Mouse (Mus musculus) liver, embryonic 11.5 days (tissue): ENCODE data around the gene Tbxas1. TPM values are rescaled to one million over a fixed set of nuclear protein-coding genes. Genes with fewer than 3 reads are reported as not detected.

ENCODE experiments used
- ATAC-seq: fragments of 200-750 bp; cut with Nextera tagmentation; replicated peaks from 2 replicates; pipeline ENCODE4 v1.8.0; 2017; ENCODE audit warnings: moderate number of reproducible peaks, mild to moderate bottlenecking, moderate TSS enrichment, moderate library complexity; ENCODE audit not compliant: low FRiP score
- DNase-seq: peaks from one replicate; pipeline ENCODE4 v3.0.0-alpha.2; 2017; ENCODE audit warnings: low spot score
- H3K27ac ChIP-seq: fragments of 300-500 bp; sonication (generic); 2 replicates; pipeline ENCODE4 v1.5.1; 2014; ENCODE audit warnings: mild to moderate bottlenecking, low read depth, low read length, control low read depth
- H3K27me3 ChIP-seq: fragments of 300-500 bp; sonication (generic); replicated peaks from 2 replicates; pipeline ENCODE4 v1.6.1; 2014; ENCODE audit warnings: low read length, mixed read lengths; ENCODE audit not compliant: control insufficient read depth, insufficient read depth
- H3K36me3 ChIP-seq: fragments of 300-500 bp; sonication (generic); 2 replicates; pipeline ENCODE4 v1.6.1; 2014; ENCODE audit warnings: mild to moderate bottlenecking, low read length, moderate library complexity, mixed read lengths; ENCODE audit not compliant: control insufficient read depth, insufficient read depth
- H3K4me1 ChIP-seq: fragments of 300-500 bp; sonication (generic); replicated peaks from 2 replicates; pipeline ENCODE4 v1.6.1; 2014; ENCODE audit warnings: low read length, mixed read lengths; ENCODE audit not compliant: control insufficient read depth, insufficient read depth
- H3K4me2 ChIP-seq: fragments of 300-500 bp; sonication (generic); 2 replicates; pipeline ENCODE4 v1.6.1; 2014; ENCODE audit warnings: mild to moderate bottlenecking, control low read depth, moderate library complexity
- H3K4me3 ChIP-seq: fragments of 300-500 bp; sonication (generic); 2 replicates; pipeline ENCODE4 v1.5.1; 2014; ENCODE audit warnings: low read depth, low read length, control low read depth
- H3K9ac ChIP-seq: fragments of 300-500 bp; sonication (generic); 2 replicates; pipeline ENCODE4 v1.6.1; 2014; ENCODE audit warnings: low read depth, low read length, control low read depth
- H3K9me3 ChIP-seq: fragments of 300-500 bp; sonication (generic); 2 replicates; pipeline ENCODE4 v1.6.1; 2016; ENCODE audit warnings: low read length, inconsistent platforms, mixed read lengths; ENCODE audit not compliant: control insufficient read depth
- WGBS: fragments of 180-500 bp; shearing (Covaris S2); extraction: QIAGEN DNeasy Blood & Tissue Kit; methylation state at CpG from one replicate; pipeline ENCODE4 v1.1.7; 2014; 5-methylcytosine and 5-hydroxymethylcytosine counted together
- polyA plus RNA-seq: library from polyadenylated mRNA; unstranded; fragments of >200 nt; fragmentation: Nextera tagmentation; extraction: Ambion mirVana; gene quantifications from 2 replicates; pipeline ENCODE4 v1.2.1, GENCODE M21; 2014

Gene Tbxas1
- polyA plus RNA-seq, 1 experiment from 2014 or later = 12.0 TPM

GRCm38 (mm10) chr6:39072664-39073063 is 197.5 kb downstream of the Tbxas1 start:
- WGBS = 66% methylated on average over 5 of the region's 5 CpGs
- Histone ChIP-seq H3K4me3 (no peak overlapping the region), H3K36me3 (no peaks in the 10 kb centered on the region), H3K9ac (no peak overlapping the region), H3K27ac (no peak overlapping the region), H3K9me3 (no peaks in the 10 kb centered on the region), H3K4me2 (no peak overlapping the region), H3K4me1 (no peaks in the 10 kb centered on the region), H3K27me3 (no peaks in the 10 kb centered on the region)
- DNase-seq (no peak), ATAC-seq (no peak)

- no peak overlapping the region for H3K27ac ChIP-seq
- no peaks in the 10 kb centered on the region for H3K4me1 ChIP-seq
Observed at GRCm38 (mm10) chr6:39074186-39074585, 199.0 kb downstream of the Tbxas1 start.

GRCm38 (mm10) chr6:39076498-39076897 is 201.3 kb downstream of the Tbxas1 start:
- Histone ChIP-seq H3K27ac (no peak overlapping the region), H3K4me1 (no peaks in the 10 kb centered on the region), H3K9me3 (no peaks in the 10 kb centered on the region), H3K36me3 (no peaks in the 10 kb centered on the region), H3K4me3 (no peak overlapping the region), H3K4me2 (no peak overlapping the region), H3K9ac (no peak overlapping the region), H3K27me3 (no peaks in the 10 kb centered on the region)
- no peak for DNase-seq
- no peak for ATAC-seq

More at GRCm38 (mm10) chr6:39074186-39074585, 199.0 kb downstream of the Tbxas1 start:
- H3K9ac ChIP-seq = no peak overlapping the region
- ATAC-seq = no peak
- no peak for DNase-seq
- no peaks in the 10 kb centered on the region for H3K9me3 ChIP-seq
- H3K4me2 ChIP-seq = no peak overlapping the region
- H3K27me3 ChIP-seq = no peaks in the 10 kb centered on the region
- H3K36me3 ChIP-seq = no peaks in the 10 kb centered on the region
- no peak overlapping the region for H3K4me3 ChIP-seq

- no peak overlapping the region for H3K4me3 ChIP-seq
- 66% methylated on average over 4 of the region's 4 CpGs for WGBS
- no peak overlapping the region for H3K4me2 ChIP-seq
- H3K27ac ChIP-seq = no peak overlapping the region
- no peaks in the 10 kb centered on the region for H3K27me3 ChIP-seq
- no peak for DNase-seq
- no peak for ATAC-seq
- H3K9me3 ChIP-seq = no peaks in the 10 kb centered on the region
- H3K9ac ChIP-seq = no peak overlapping the region
- H3K36me3 ChIP-seq = no peaks in the 10 kb centered on the region; the same call in 1 of the 2 replicates
- no peaks in the 10 kb centered on the region for H3K4me1 ChIP-seq
Observed at GRCm38 (mm10) chr6:39104631-39105030, 229.4 kb downstream of the Tbxas1 start.

- DNase-seq (no peak), ATAC-seq (no peak)
- Histone ChIP-seq H3K9ac (no peak overlapping the region), H3K36me3 (no peaks in the 10 kb centered on the region; the same call in 1 of the 2 replicates), H3K27ac (no peak overlapping the region), H3K4me2 (no peak overlapping the region), H3K27me3 (no peaks in the 10 kb centered on the region), H3K4me3 (no peak overlapping the region), H3K9me3 (no peaks in the 10 kb centered on the region), H3K4me1 (no peaks in the 10 kb centered on the region)
- 58% methylated on average over 2 of the region's 2 CpGs for WGBS
Observed at GRCm38 (mm10) chr6:39106812-39107211, 231.6 kb downstream of the Tbxas1 start.

- WGBS = 74% methylated on average over 3 of the region's 3 CpGs
- H3K27me3 ChIP-seq = peaks cover 23% of the 10 kb centered on the region
- H3K9ac ChIP-seq = no peak overlapping the region
- H3K4me1 ChIP-seq = no peaks in the 10 kb centered on the region
- H3K36me3 ChIP-seq = no peaks in the 10 kb centered on the region
- H3K4me3 ChIP-seq = no peak overlapping the region
- H3K4me2 ChIP-seq = no peak overlapping the region
- DNase-seq = no peak
- no peak overlapping the region for H3K27ac ChIP-seq
- no peaks in the 10 kb centered on the region for H3K9me3 ChIP-seq
- no peak for ATAC-seq
Observed at GRCm38 (mm10) chr6:39112701-39113100, 237.5 kb downstream of the Tbxas1 start.

GRCm38 (mm10) chr6:39113141-39113540 is 237.9 kb downstream of the Tbxas1 start:
- Histone ChIP-seq H3K4me2 (no peak overlapping the region), H3K36me3 (no peaks in the 10 kb centered on the region), H3K9ac (no peak overlapping the region), H3K27ac (no peak overlapping the region), H3K4me1 (no peaks in the 10 kb centered on the region), H3K9me3 (no peaks in the 10 kb centered on the region), H3K27me3 (peaks cover 27% of the 10 kb centered on the region), H3K4me3 (no peak overlapping the region)
- no peak for DNase-seq
- ATAC-seq = no peak
- 80% methylated on average over 3 of the region's 3 CpGs for WGBS

GRCm38 (mm10) chr6:39115438-39115837 is 240.2 kb downstream of the Tbxas1 start:
- H3K4me2 ChIP-seq = no peak overlapping the region
- no peak overlapping the region for H3K27ac ChIP-seq
- no peak overlapping the region for H3K4me3 ChIP-seq
- peaks cover 42% of the 10 kb centered on the region for H3K27me3 ChIP-seq
- 66% methylated on average over 1 of the region's 1 CpGs for WGBS
- DNase-seq = no peak
- H3K9me3 ChIP-seq = peaks cover 3% of the 10 kb centered on the region; the same call in 1 of the 2 replicates
- no peak overlapping the region for H3K9ac ChIP-seq
- no peak for ATAC-seq
- no peaks in the 10 kb centered on the region for H3K36me3 ChIP-seq
- no peaks in the 10 kb centered on the region for H3K4me1 ChIP-seq

GRCm38 (mm10) chr6:39117584-39118455 is 242.6 kb downstream of the Tbxas1 start, which contains the start of gene Parp12:
Parp12 (minus strand) TSS chr6:39118349.
- no peaks in the 10 kb centered on the region for H3K4me1 ChIP-seq
- H3K4me2 ChIP-seq = peak within 1 kb of the TSS; percentile 72
- peaks cover 42% of the 10 kb centered on the region for H3K27me3 ChIP-seq
- H3K9me3 ChIP-seq = peaks cover 3% of the 10 kb centered on the region; the same call in 1 of the 2 replicates
- ATAC-seq (peak; percentile 79), DNase-seq (peak; percentile 72)
- H3K36me3 ChIP-seq = no peaks in the 10 kb centered on the region
- WGBS = 1% methylated on average over 95 of the region's 101 CpGs
- peak within 1 kb of the TSS; percentile 64 for H3K9ac ChIP-seq
- H3K4me3 ChIP-seq = peak within 1 kb of the TSS; percentile 75
- no peak within 1 kb of the TSS for H3K27ac ChIP-seq
